Mouse (Mus musculus) MEL (cell line): ENCODE results near the gene Gpr137. TPM values are rescaled to one million over a fixed set of nuclear protein-coding genes. Genes with fewer than 3 reads are reported as not detected.

Source experiments
- DNase-seq: peaks from one replicate; pipeline ENCODE4 v3.0.0; 2011; ENCODE audit warnings: low read depth, low spot score
- H3K27ac ChIP-seq: 2 replicates; pipeline ENCODE4 v1.5.1; 2012; ENCODE audit warnings: low read depth, mild to moderate bottlenecking, control low read depth, low read length, moderate library complexity; ENCODE audit not compliant: control insufficient read depth
- H3K27me3 ChIP-seq, 2 experiments: fragments of 150-350 bp in 1 of 2; sonication (generic) in 1 of 2; 2 replicates each; pipeline ENCODE4 v1.6.1; 2012; ENCODE audit warnings: low read length in 2 of 2, mild to moderate bottlenecking in 2 of 2, improper control_type of control experiment in 1 of 2, moderate library complexity in 1 of 2; ENCODE audit not compliant: insufficient read depth in 2 of 2, control insufficient read depth in 1 of 2
- H3K36me3 ChIP-seq, 2 experiments: 2 replicates each; pipeline ENCODE4 v1.6.1; 2012 to 2014; ENCODE audit warnings: low read length in 2 of 2, improper control_type of control experiment in 1 of 2, inconsistent platforms in 1 of 2, mild to moderate bottlenecking in 1 of 2; ENCODE audit not compliant: insufficient read depth in 2 of 2, control insufficient read depth in 1 of 2
- H3K4me1 ChIP-seq, 2 experiments: fragments of 150-350 bp in 1 of 2; sonication (generic) in 1 of 2; 2 replicates each; pipeline ENCODE4 v1.6.1; 2012; ENCODE audit warnings: low read length in 2 of 2, improper control_type of control experiment in 1 of 2, mild to moderate bottlenecking in 1 of 2; ENCODE audit not compliant: insufficient read depth in 2 of 2, control insufficient read depth in 1 of 2
- H3K4me3 ChIP-seq, 2 experiments: fragments of 150-350 bp in 1 of 2; sonication (generic) in 1 of 2; 2 replicates each; pipeline ENCODE4 v1.5.1; 2012; ENCODE audit warnings: low read depth in 2 of 2, low read length in 2 of 2, mild to moderate bottlenecking in 2 of 2, moderate library complexity in 2 of 2, control low read depth in 1 of 2, improper control_type of control experiment in 1 of 2; ENCODE audit not compliant: control insufficient read depth in 1 of 2, insufficient read depth in 1 of 2
- H3K79me2 ChIP-seq: 2 replicates; pipeline ENCODE4 v1.6.1; 2012; ENCODE audit warnings: mild to moderate bottlenecking, low read length, moderate library complexity; ENCODE audit not compliant: control insufficient read depth, poor library complexity, insufficient read depth
- H3K9ac ChIP-seq: 2 replicates; pipeline ENCODE4 v1.6.1; 2012; ENCODE audit warnings: low read depth, mild to moderate bottlenecking, control low read depth, low read length, moderate library complexity; ENCODE audit not compliant: control insufficient read depth, poor library complexity, severe bottlenecking
- H3K9me3 ChIP-seq: fragments of 150-350 bp; sonication (generic); replicated peaks from 2 replicates; pipeline ENCODE4 v1.6.1; 2012; ENCODE audit warnings: mild to moderate bottlenecking, low read length, improper control_type of control experiment, moderate library complexity; ENCODE audit not compliant: insufficient read depth
- CHD2 ChIP-seq: IDR thresholded peaks from 2 replicates; pipeline ENCODE4 v1.6.1; 2011; ENCODE audit warnings: low read length, improper control_type of control experiment
- CTCF ChIP-seq, 3 experiments: IDR thresholded peaks in 2 of 3; conservative IDR thresholded peaks in 1 of 3; 2 replicates each; pipeline ENCODE4 v1.5.1; 2011 to 2012; ENCODE audit warnings: low read length in 3 of 3, low read depth in 2 of 3, mild to moderate bottlenecking in 2 of 3, improper control_type of control experiment in 1 of 3, inconsistent platforms in 1 of 3, mixed read lengths in 1 of 3, moderate library complexity in 1 of 3; ENCODE audit not compliant: control insufficient read depth in 1 of 3, insufficient read depth in 1 of 3, poor library complexity in 1 of 3, severe bottlenecking in 1 of 3
- ELF1 ChIP-seq: IDR thresholded peaks from 2 replicates; pipeline ENCODE4 v1.6.1; 2014; ENCODE audit warnings: low read depth, mild to moderate bottlenecking, inconsistent platforms, low read length, improper control_type of control experiment, moderate library complexity
- EP300 ChIP-seq, 2 experiments: IDR thresholded peaks; 2 replicates each; pipeline ENCODE4 v1.6.1; 2011; ENCODE audit warnings: improper control_type of control experiment in 2 of 2, low read length in 2 of 2, low read depth in 1 of 2, mild to moderate bottlenecking in 1 of 2
- ETS1 ChIP-seq: IDR thresholded peaks from 2 replicates; pipeline ENCODE4 v1.6.1; 2012; ENCODE audit warnings: low read depth, mild to moderate bottlenecking, inconsistent platforms, low read length, improper control_type of control experiment, moderate library complexity
- GATA1 ChIP-seq: IDR thresholded peaks from 2 replicates; pipeline ENCODE4 v1.6.1; 2011; ENCODE audit warnings: low read depth, low read length, improper control_type of control experiment
- HCFC1 ChIP-seq: IDR thresholded peaks from 2 replicates; pipeline ENCODE4 v1.6.1; 2012; ENCODE audit warnings: low read depth, mild to moderate bottlenecking, inconsistent platforms, low read length, improper control_type of control experiment, moderate library complexity
- KAT2A ChIP-seq: conservative IDR thresholded peaks from 2 replicates; pipeline ENCODE4 v1.6.1; 2012; ENCODE audit warnings: low read depth, low read length, improper control_type of control experiment, inconsistent platforms
- MAFK ChIP-seq: IDR thresholded peaks from 2 replicates; pipeline ENCODE4 v1.6.1; 2011; ENCODE audit warnings: low read depth, mild to moderate bottlenecking, low read length, improper control_type of control experiment, borderline replicate concordance
- MAX ChIP-seq: IDR thresholded peaks from 2 replicates; pipeline ENCODE4 v1.6.1; 2011; ENCODE audit warnings: low read length, improper control_type of control experiment
- MAZ ChIP-seq: IDR thresholded peaks from 2 replicates; pipeline ENCODE4 v1.6.1; 2012; ENCODE audit warnings: low read depth, mild to moderate bottlenecking, inconsistent platforms, low read length, improper control_type of control experiment
- MXI1 ChIP-seq: IDR thresholded peaks from 2 replicates; pipeline ENCODE4 v1.6.1; 2011; ENCODE audit warnings: mild to moderate bottlenecking, low read depth, low read length, improper control_type of control experiment
- MYB ChIP-seq: IDR thresholded peaks from 2 replicates; pipeline ENCODE4 v1.6.1; 2011; ENCODE audit warnings: mild to moderate bottlenecking, low read depth, low read length, improper control_type of control experiment
- MYC ChIP-seq: IDR thresholded peaks from 2 replicates; pipeline ENCODE4 v1.6.1; 2011; ENCODE audit warnings: low read depth, mild to moderate bottlenecking, low read length, improper control_type of control experiment, moderate library complexity
- NELFE ChIP-seq: IDR thresholded peaks from 2 replicates; pipeline ENCODE4 v1.6.1; 2011; ENCODE audit warnings: low read depth, low read length, improper control_type of control experiment
- NRF1 ChIP-seq: IDR thresholded peaks from 2 replicates; pipeline ENCODE4 v1.6.1; 2014; ENCODE audit warnings: low read depth, mild to moderate bottlenecking, inconsistent platforms, low read length, improper control_type of control experiment, moderate library complexity; ENCODE audit not compliant: poor library complexity, insufficient read depth, severe bottlenecking
- POLR2A ChIP-seq, 2 experiments: IDR thresholded peaks; 2 replicates each; pipeline ENCODE4 v1.6.1; 2011 to 2012; ENCODE audit warnings: low read length in 2 of 2, mild to moderate bottlenecking in 2 of 2, control low read depth in 1 of 2, improper control_type of control experiment in 1 of 2, low read depth in 1 of 2, moderate library complexity in 1 of 2; ENCODE audit not compliant: control insufficient read depth in 1 of 2, insufficient read depth in 1 of 2, poor library complexity in 1 of 2
- POLR2AphosphoS2 ChIP-seq: IDR thresholded peaks from 2 replicates; pipeline ENCODE4 v1.6.1; 2011; ENCODE audit warnings: low read length, improper control_type of control experiment
- POLR2AphosphoS5 ChIP-seq: IDR thresholded peaks from 2 replicates; pipeline ENCODE4 v1.6.1; 2012; ENCODE audit warnings: low read depth, borderline replicate concordance, mild to moderate bottlenecking, inconsistent platforms, low read length, moderate library complexity, mixed read lengths
- RCOR1 ChIP-seq: IDR thresholded peaks from 2 replicates; pipeline ENCODE4 v1.6.1; 2012; ENCODE audit warnings: low read depth, mild to moderate bottlenecking, inconsistent platforms, low read length, improper control_type of control experiment
- SIN3A ChIP-seq: IDR thresholded peaks from 2 replicates; pipeline ENCODE4 v1.6.1; 2012; ENCODE audit warnings: low read length, improper control_type of control experiment, inconsistent platforms
- TAL1 ChIP-seq: IDR thresholded peaks from 2 replicates; pipeline ENCODE4 v1.6.1; 2012; ENCODE audit warnings: mild to moderate bottlenecking, inconsistent platforms, low read length, moderate library complexity, mixed read lengths
- TBP ChIP-seq: IDR thresholded peaks from 2 replicates; pipeline ENCODE4 v1.8.0; 2011; ENCODE audit warnings: low read depth, low read length, improper control_type of control experiment
- TCF12 ChIP-seq: IDR thresholded peaks from 2 replicates; pipeline ENCODE4 v1.6.1; 2014; ENCODE audit warnings: low read depth, mild to moderate bottlenecking, inconsistent platforms, low read length, improper control_type of control experiment, moderate library complexity
- USF1 ChIP-seq: IDR thresholded peaks from 2 replicates; pipeline ENCODE4 v1.6.1; 2014; ENCODE audit warnings: low read depth, mild to moderate bottlenecking, inconsistent platforms, low read length, improper control_type of control experiment, moderate library complexity
- ZC3H11A ChIP-seq: IDR thresholded peaks from 2 replicates; pipeline ENCODE4 v1.6.1; 2012; ENCODE audit warnings: low read depth, mild to moderate bottlenecking, inconsistent platforms, low read length, improper control_type of control experiment
- ZNF384 ChIP-seq: IDR thresholded peaks from 2 replicates; pipeline ENCODE4 v1.6.1; 2012; ENCODE audit warnings: low read depth, mild to moderate bottlenecking, inconsistent platforms, low read length, improper control_type of control experiment
- polyA plus RNA-seq, 2 experiments: library from polyadenylated mRNA; stranded (reverse) in 1 of 2; unstranded in 1 of 2; fragments of >175 nt in 1 of 2; fragments of >200 nt in 1 of 2; gene quantifications; 2 replicates each; pipeline versions ENCODE4 v1.2.1 to v1.2.4; 2012; ENCODE audit warnings: low replicate concordance in 2 of 2, low read depth in 1 of 2; ENCODE audit not compliant: insufficient read length in 2 of 2, insufficient read depth in 1 of 2, missing spikeins in 1 of 2
- total RNA-seq: library from RNA; depleted of rRNA; stranded (reverse); fragments of 300-350 nt; gene quantifications from 2 replicates; pipeline ENCODE4 v1.2.3, GENCODE M21; 2012

Gene Gpr137
- total and polyA plus RNA-seq, 3 experiments = 27.1 to 35.3 TPM; not detected in 1

DNA sequence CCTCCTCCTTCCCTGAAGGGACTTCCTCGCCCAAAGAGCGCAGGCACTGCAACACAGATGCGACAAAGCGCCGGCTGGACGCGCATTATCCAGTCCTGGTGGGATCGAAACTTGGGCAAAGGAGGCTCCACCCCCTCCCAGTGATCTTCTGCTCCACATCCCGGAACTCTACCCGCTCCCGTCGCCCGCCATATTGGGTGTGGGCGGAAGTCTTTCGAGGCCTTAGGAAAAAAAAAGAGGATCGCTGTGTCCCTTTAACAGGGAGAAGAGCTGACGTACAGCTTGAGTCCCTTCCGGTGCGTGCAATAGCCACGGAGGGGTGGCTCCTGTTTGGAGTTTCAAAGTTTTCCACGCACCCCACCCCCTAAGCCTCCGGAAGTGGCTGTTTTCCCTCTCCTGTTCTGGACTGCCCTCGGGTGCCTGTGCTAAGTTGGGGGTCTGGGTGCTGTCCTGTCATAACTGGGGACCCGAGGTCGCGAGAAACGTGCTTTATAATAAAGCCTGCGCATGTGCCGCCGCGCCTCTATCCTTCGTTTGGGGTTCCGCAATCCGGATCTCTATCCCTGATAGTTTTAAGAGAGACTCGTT lies 9.2 kb upstream of the Gpr137 start:
- DNase-seq = peak; percentile 95
- peak overlapping the region; percentile 61 to 72 for H3K4me3 ChIP-seq
- H3K79me2 ChIP-seq = peaks cover 1% of the 10 kb centered on the region; the same call in 1 of the 2 replicates
- peak overlapping the region; percentile 91 for H3K27ac ChIP-seq
- H3K36me3 ChIP-seq = peaks cover 0 to 6% of the 10 kb centered on the region in 2 experiments; a peak in 1 of 4 replicates
- H3K9me3 ChIP-seq = no peaks in the 10 kb centered on the region
- no peaks in the 10 kb centered on the region for H3K27me3 ChIP-seq
- H3K4me1 ChIP-seq = 0 out of 4 replicates have a peak, but pooled peaks cover 0 to 6% of the 10 kb centered on the region in 2 experiments
- no peak for TF ChIP-seq MAX
- peak; percentile 67 for TF ChIP-seq MYC
- TF ChIP-seq KAT2A = peak; percentile 69; the same call in 1 of the 2 replicates
- TF ChIP-seq HCFC1 = peak; percentile 95
- TF ChIP-seq ZNF384 = peak; percentile 98
- TF ChIP-seq GATA1 = 0 out of 2 replicates have a peak, but pooled peaks have one; percentile 11
- no peak for TF ChIP-seq MYB
- TF ChIP-seq ELF1 = peak; percentile 100
- TF ChIP-seq RCOR1 = no peak
- TF ChIP-seq TCF12 = peak; percentile 58; the same call in 1 of the 2 replicates
- peak; percentile 85 for TF ChIP-seq MXI1
- no peak for TF ChIP-seq MAFK
- no peak for TF ChIP-seq TAL1
- no peak for TF ChIP-seq USF1
- peak; percentile 52; the same call in 1 of the 2 replicates for TF ChIP-seq NELFE
- TF ChIP-seq TBP = peak; percentile 70; the same call in 1 of the 2 replicates
- TF ChIP-seq SIN3A = peak; percentile 97
- TF ChIP-seq CHD2 = no peak
- TF ChIP-seq EP300 (IDR thresholded peaks at IDR 0.05; ENCODE audit: low read depth in 1 of 2, low read length in 2 of 2) = no peak
- peak; percentile 36 to 73; a peak in 2 of 4 replicates for TF ChIP-seq POLR2A (IDR thresholded peaks at IDR 0.05; ENCODE audit: control insufficient read depth in 1 of 2, insufficient read depth in 1 of 2, low read depth in 1 of 2, low read length in 2 of 2, poor library complexity in 1 of 2)
- TF ChIP-seq ETS1 = peak; percentile 48; the same call in 1 of the 2 replicates
- no peak for TF ChIP-seq CTCF (IDR thresholded peaks at IDR 0.05 in 2 of 3, conservative IDR thresholded peaks at IDR 0.05 in 1 of 3; ENCODE audit: control insufficient read depth in 1 of 3, insufficient read depth in 1 of 3, low read depth in 2 of 3, low read length in 3 of 3, poor library complexity in 1 of 3, severe bottlenecking in 1 of 3)
- no peak for TF ChIP-seq POLR2AphosphoS5
- TF ChIP-seq MAZ = peak; percentile 72; the same call in 1 of the 2 replicates
- TF ChIP-seq NRF1 = peak; percentile 76
- TF ChIP-seq POLR2AphosphoS2 = peak; percentile 85; the same call in 1 of the 2 replicates
- TF ChIP-seq ZC3H11A = no peak
- H3K9ac ChIP-seq = peak overlapping the region; percentile 82
